Mouse (Mus musculus): ENCODE measurements around the gene Mxd1.

- TF ChIP-seq TCF3 (IDR thresholded peaks at IDR 0.05; ENCODE audit: insufficient read length, low read depth) (no peak), USF1 (IDR thresholded peaks at IDR 0.05; ENCODE audit: low read depth) (no peak), POLR2A (IDR thresholded peaks at IDR 0.05; ENCODE audit: insufficient read length, low read depth) (no peak), MAX (IDR thresholded peaks at IDR 0.05; ENCODE audit: low read depth) (no peak), E2F4 (IDR thresholded peaks at IDR 0.05; ENCODE audit: insufficient read depth) (no peak), MYOG (IDR thresholded peaks at IDR 0.05; ENCODE audit: control insufficient read depth in 1 of 3, insufficient read depth in 1 of 3, insufficient read length in 2 of 3, low read depth in 2 of 3) (no peak)
Measured at GRCm38 (mm10) chr6:86697903-86698302, 28.9 kb upstream of the Mxd1 start.
